ENCODE assay signal across 8 mouse cellular contexts in the genomic region with DNA sequence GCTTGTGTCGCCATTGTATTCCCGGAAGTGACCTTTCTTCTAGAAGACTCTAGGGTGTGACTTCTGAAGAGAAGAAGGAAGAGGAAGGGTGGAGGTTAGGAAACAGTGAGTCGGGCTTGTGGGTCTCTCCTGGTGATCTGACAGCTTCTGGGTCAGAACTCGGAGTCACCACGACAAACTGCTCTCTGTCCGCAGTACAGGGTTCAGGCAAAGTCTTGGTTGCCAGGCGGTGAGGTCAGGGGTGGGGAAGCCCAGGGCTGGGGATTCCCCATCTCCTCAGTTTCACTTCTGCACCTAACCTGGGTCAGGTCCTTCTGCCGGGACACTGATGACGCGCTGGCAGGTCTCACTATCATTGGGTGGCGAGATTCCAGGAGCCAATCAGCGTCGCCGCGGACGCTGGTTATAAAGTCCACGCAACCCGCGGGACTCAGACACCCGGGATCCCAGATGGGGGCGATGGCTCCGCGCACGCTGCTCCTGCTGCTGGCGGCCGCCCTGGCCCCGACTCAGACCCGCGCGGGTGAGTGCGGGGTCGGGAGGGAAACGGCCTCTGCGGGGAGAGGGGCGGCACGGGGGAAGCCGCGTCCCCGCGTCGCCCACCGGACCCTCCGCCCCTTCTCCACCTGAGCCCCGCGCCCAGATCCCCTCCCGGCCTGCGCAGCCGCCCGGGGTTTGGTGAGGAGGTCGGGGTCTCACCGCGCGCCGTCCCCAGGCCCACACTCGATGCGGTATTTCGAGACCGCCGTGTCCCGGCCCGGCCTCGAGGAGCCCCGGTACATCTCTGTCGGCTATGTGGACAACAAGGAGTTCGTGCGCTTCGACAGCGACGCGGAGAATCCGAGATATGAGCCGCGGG. TPM values are rescaled to one million over a fixed set of nuclear protein-coding genes. Genes with fewer than 3 reads are reported as not detected.
DNase-seq lines count a peak whose midpoint lies in the region; ATAC-seq lines count a peak whose summit lies in the region.

A gene (plus strand): TSS at position 67 of the 859 bp plus-strand sequence.

- DNase-seq in ZHBTc4 (ENCODE audit: low read depth, low spot score): peak; percentile 90
- peak; percentile 95 to 96 for DNase-seq in gastrocnemius, adult 8-10 months (ENCODE audit: low spot score in 2 of 2)
- peak; percentile 73 for DNase-seq in hindlimb bud, embryonic 11.5 days (ENCODE audit: extremely low spot score, low read depth, low spot score)
- DNase-seq in left cerebral cortex, adult 8-10 months (ENCODE audit: low spot score in 2 of 2): peak; percentile 88 to 95
- peak; percentile 96 to 97 for DNase-seq in right cerebral cortex, postnatal 10 days (ENCODE audit: low spot score in 2 of 2)
- peak; percentile 100 for DNase-seq in urinary bladder, postnatal 25 days (ENCODE audit: low spot score)

- no peaks in the 10 kb centered on the region for H3K9me3 ChIP-seq in megakaryocyte, embryonic 14.5 days

- H3K4me1 ChIP-seq in megakaryocyte, embryonic 14.5 days: peaks cover 58% of the 10 kb centered on the region

- peaks cover 27% of the 10 kb centered on the region for H3K36me3 ChIP-seq in megakaryocyte, embryonic 14.5 days (replicated peaks; ENCODE audit: low read length)

- no peaks in the 10 kb centered on the region for H3K27me3 ChIP-seq in megakaryocyte, embryonic 14.5 days (replicated peaks)

- peak within 1 kb of the TSS; percentile 94 for H3K4me3 ChIP-seq in megakaryocyte, embryonic 14.5 days (replicated peaks)

- peak; percentile 79 for ATAC-seq in common myeloid progenitor, adult 5-6 weeks (replicated peaks; ENCODE audit: low read depth, poor library complexity, severe bottlenecking)

RNA-seq across cellular contexts. Expression of the gene that starts here (rescaled TPM):
- total RNA-seq in common myeloid progenitor, adult 5-6 weeks (2017): 427 and 466 TPM in 2 replicates
- total RNA-seq in gastrocnemius, adult 8-10 months (2022): 10 to 100 TPM; 31.3 to 52.9 (median 41.7) TPM
- total RNA-seq in left cerebral cortex, adult 8-10 months (2022): 10 to 100 TPM; 29.5 to 72.8 (median 47.5) TPM
- polyA plus RNA-seq in megakaryocyte, embryonic 14.5 days (2012; ENCODE audit: insufficient read depth, low replicate concordance): 170 and 362 TPM in 2 replicates

Comparison
In these comparisons a context has a peak if more than half of its experiments do, and no peak if none do; other contexts are left out.
1. Peak in every context shown above with its lines: DNase-seq, ATAC-seq and H3K4me3 ChIP-seq.